Mouse (Mus musculus) limb, embryonic 14.5 days (tissue): ENCODE measurements around the gene Nr2c1. TPM values are rescaled to one million over a fixed set of nuclear protein-coding genes. Genes with fewer than 3 reads are reported as not detected.

ENCODE experiments used
- ATAC-seq: fragments of 200-750 bp; cut with Nextera tagmentation; 2 replicates; pipeline ENCODE4 v1.8.0; 2017; ENCODE audit warnings: low read depth, moderate number of reproducible peaks, moderate TSS enrichment; ENCODE audit not compliant: low FRiP score
- DNase-seq: peaks from one replicate; pipeline ENCODE4 v3.0.0-alpha.2; 2015; ENCODE audit warnings: low spot score
- H3K27ac ChIP-seq: fragments of 300-500 bp; sonication (generic); replicated peaks from 2 replicates; pipeline ENCODE4 v1.5.1; 2014; ENCODE audit warnings: low read depth, mild to moderate bottlenecking, low read length, moderate library complexity, mixed read lengths
- H3K27me3 ChIP-seq: fragments of 300-500 bp; sonication (generic); 2 replicates; pipeline ENCODE4 v1.6.1; 2014; ENCODE audit warnings: low read length, mixed read lengths; ENCODE audit not compliant: control insufficient read depth, insufficient read depth
- H3K36me3 ChIP-seq: fragments of 300-500 bp; sonication (generic); 2 replicates; pipeline ENCODE4 v1.6.1; 2014; ENCODE audit warnings: mild to moderate bottlenecking, low read length, moderate library complexity, mixed read lengths; ENCODE audit not compliant: control insufficient read depth, insufficient read depth
- H3K4me1 ChIP-seq: fragments of 300-500 bp; sonication (generic); 2 replicates; pipeline ENCODE4 v1.6.1; 2014; ENCODE audit warnings: antibody characterized with exemption, low read length, mixed read lengths; ENCODE audit not compliant: control insufficient read depth, insufficient read depth
- H3K4me2 ChIP-seq: fragments of 300-500 bp; sonication (generic); replicated peaks from 2 replicates; pipeline ENCODE4 v1.6.1; 2014; ENCODE audit warnings: low read depth, mild to moderate bottlenecking, low read length, moderate library complexity; ENCODE audit not compliant: severe bottlenecking
- H3K4me3 ChIP-seq: fragments of 300-500 bp; sonication (generic); replicated peaks from 2 replicates; pipeline ENCODE4 v1.5.1; 2014; ENCODE audit warnings: low read length
- H3K9ac ChIP-seq: fragments of 300-500 bp; sonication (generic); 2 replicates; pipeline ENCODE4 v1.6.1; 2014; ENCODE audit warnings: mild to moderate bottlenecking, low read depth, low read length, moderate library complexity; ENCODE audit not compliant: severe bottlenecking
- H3K9me3 ChIP-seq: fragments of 300-500 bp; sonication (generic); 2 replicates; pipeline ENCODE4 v1.6.1; 2016; ENCODE audit warnings: low read length; ENCODE audit not compliant: control insufficient read depth
- POLR2A ChIP-seq: fragments of 200-500 bp; IDR thresholded peaks from 2 replicates; pipeline ENCODE4 v1.8.0; 2012; ENCODE audit warnings: inconsistent platforms, mild to moderate bottlenecking, moderate library complexity, borderline replicate concordance; ENCODE audit not compliant: insufficient read depth, insufficient read length; ENCODE audit errors: extremely low read depth
- WGBS: fragments of 180-500 bp; shearing (Covaris S2); extraction: QIAGEN DNeasy Blood & Tissue Kit; methylation state at CpG from one replicate; pipeline ENCODE4 v1.1.7; 2014; 5-methylcytosine and 5-hydroxymethylcytosine counted together
- polyA plus RNA-seq, 2 experiments: library from polyadenylated mRNA; depleted of rRNA in 1 of 2; stranded (reverse) in 1 of 2; unstranded in 1 of 2; fragments of >200 nt; fragmentation: Nextera tagmentation in 1 of 2; extraction: Ambion mirVana in 1 of 2; gene quantifications; 2 replicates each; pipeline versions ENCODE4 v1.2.1 to v1.2.3; 2012 to 2014

Gene Nr2c1
- polyA plus RNA-seq, 2 experiments, result 7.9 to 11.5 TPM

DNA sequence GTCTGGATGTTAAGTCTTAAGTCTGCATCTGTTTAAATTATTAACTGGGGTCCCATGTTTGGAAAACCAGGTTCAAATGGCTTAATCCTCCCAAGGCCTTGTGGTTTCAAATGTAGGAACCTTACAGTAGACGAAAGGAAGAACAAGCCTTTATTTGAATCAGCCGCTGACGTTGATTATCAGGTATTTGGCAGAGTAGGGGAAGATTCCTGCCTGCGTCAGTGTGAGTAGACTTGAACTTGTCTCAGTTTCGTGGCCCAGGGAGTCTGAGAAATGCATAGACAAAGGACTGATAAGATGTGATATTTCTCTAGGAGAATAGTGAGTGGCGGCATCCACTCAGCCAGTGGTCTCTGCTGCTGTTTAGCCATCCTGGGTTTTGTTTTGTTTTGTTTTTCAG is 39.0 kb upstream of the Nr2c1 start:
- H3K4me1 ChIP-seq, result peaks cover 10% of the 10 kb centered on the region; the same call in 1 of the 2 replicates
- no peak for ATAC-seq
- no peaks in the 10 kb centered on the region for H3K9me3 ChIP-seq
- H3K4me2 ChIP-seq, result no peak overlapping the region
- H3K36me3 ChIP-seq, result 0 out of 2 replicates have a peak, but pooled peaks cover 9% of the 10 kb centered on the region
- H3K4me3 ChIP-seq, result no peak overlapping the region
- 92% methylated on average over 6 of the region's 6 CpGs for WGBS
- DNase-seq, result no peak
- H3K27ac ChIP-seq, result no peak overlapping the region
- H3K9ac ChIP-seq, result no peak overlapping the region
- no peaks in the 10 kb centered on the region for H3K27me3 ChIP-seq
- no peak for TF ChIP-seq POLR2A

- H3K9ac ChIP-seq, result no peak overlapping the region
- TF ChIP-seq POLR2A, result no peak
- H3K4me1 ChIP-seq, result peaks cover 12% of the 10 kb centered on the region; the same call in 1 of the 2 replicates
- DNase-seq (peak; percentile 44), ATAC-seq (peak; percentile 55; the same call in 1 of the 2 replicates)
- no peaks in the 10 kb centered on the region for H3K27me3 ChIP-seq
- WGBS, result 22% methylated on average over 9 of the region's 9 CpGs
- H3K9me3 ChIP-seq, result no peaks in the 10 kb centered on the region
- H3K4me3 ChIP-seq, result no peak overlapping the region
- 0 out of 2 replicates have a peak, but pooled peaks cover 1% of the 10 kb centered on the region for H3K36me3 ChIP-seq
- H3K27ac ChIP-seq, result no peak overlapping the region; the same call in 1 of the 2 replicates
- H3K4me2 ChIP-seq, result no peak overlapping the region
Measured at GRCm38 (mm10) chr10:94110834-94111754, 36.7 kb upstream of the Nr2c1 start.

GRCm38 (mm10) chr10:94112207-94112606 is 35.6 kb upstream of the Nr2c1 start:
- Histone ChIP-seq H3K9me3 (no peaks in the 10 kb centered on the region), H3K27ac (no peak overlapping the region), H3K9ac (no peak overlapping the region), H3K4me2 (no peak overlapping the region), H3K36me3 (no peaks in the 10 kb centered on the region), H3K4me1 (peaks cover 12% of the 10 kb centered on the region; the same call in 1 of the 2 replicates), H3K27me3 (no peaks in the 10 kb centered on the region), H3K4me3 (no peak overlapping the region)
- DNase-seq (no peak), ATAC-seq (no peak)
- 78% methylated on average over 3 of the region's 3 CpGs for WGBS
- TF ChIP-seq POLR2A, result no peak

DNA sequence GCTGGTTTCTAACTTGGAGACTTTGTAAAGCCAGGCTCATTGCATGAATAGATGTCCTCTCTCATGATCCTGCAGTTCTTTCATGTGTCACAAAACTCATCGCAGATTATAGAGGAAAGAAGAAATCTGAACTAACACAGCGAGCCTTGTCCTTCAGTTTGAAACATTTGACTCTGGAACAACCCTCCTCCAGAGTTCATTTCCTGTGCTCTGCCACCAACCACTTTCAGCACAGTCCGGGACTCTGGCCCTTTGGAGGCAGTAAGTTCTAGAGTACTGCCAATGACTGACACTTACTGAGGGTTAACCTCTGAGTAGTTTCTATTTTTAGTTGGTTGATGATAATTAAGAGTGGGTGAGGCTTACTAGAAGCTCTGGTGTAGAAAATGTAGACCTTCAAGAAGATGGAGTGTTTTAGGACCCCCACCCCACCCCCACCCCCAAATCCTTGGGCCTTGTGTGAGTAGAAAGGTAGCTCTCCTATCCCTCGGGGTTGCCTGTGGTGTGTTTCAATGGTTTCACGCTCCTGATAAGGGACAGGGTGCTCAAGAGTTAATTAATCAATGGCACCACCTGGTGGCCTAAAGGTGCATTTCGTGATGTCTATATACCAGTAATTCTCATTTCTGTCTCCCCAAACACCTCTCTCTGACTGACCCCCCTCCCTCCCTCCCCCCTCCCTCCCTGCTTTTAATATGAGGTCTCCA is 31.8 kb upstream of the Nr2c1 start:
- peak; percentile 78 for ATAC-seq
- 32% methylated on average over 6 of the region's 6 CpGs for WGBS

DNA sequence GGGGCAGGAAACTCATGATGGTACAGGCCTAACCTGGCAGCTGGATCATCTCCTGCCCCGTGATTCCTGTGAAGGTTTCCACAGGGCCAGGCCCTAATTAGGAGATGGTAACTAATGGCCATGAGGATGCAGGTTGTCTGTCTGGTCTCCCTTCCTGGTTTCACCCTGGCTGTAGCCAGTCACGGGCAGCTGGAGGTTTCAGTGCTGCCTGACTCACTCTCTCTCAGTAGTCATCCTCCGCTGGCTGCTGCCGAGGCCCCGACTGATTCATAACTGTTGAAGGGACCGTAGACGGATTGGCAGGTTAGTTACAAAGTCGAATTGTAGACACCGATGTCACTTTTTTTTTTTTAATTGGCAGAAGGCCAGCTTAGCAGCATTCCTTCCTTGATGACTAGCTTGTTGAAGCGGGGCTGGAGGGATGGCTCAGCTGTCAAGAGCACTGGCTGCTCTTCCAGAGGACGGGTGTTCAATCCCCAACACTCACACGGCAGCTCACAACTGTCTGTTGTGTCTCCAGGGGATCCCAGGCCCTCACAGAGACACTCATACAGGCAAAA is 31.0 kb upstream of the Nr2c1 start:
- ATAC-seq, result no peak
- H3K9ac ChIP-seq, result no peak overlapping the region
- peak; percentile 17 for DNase-seq
- peaks cover 5% of the 10 kb centered on the region; the same call in 1 of the 2 replicates for H3K4me1 ChIP-seq
- no peaks in the 10 kb centered on the region for H3K27me3 ChIP-seq
- WGBS, result 57% methylated on average over 12 of the region's 12 CpGs
- H3K9me3 ChIP-seq, result no peaks in the 10 kb centered on the region
- H3K4me3 ChIP-seq, result no peak overlapping the region
- TF ChIP-seq POLR2A, result no peak
- H3K36me3 ChIP-seq, result 0 out of 2 replicates have a peak, but pooled peaks cover 3% of the 10 kb centered on the region
- no peak overlapping the region for H3K27ac ChIP-seq
- no peak overlapping the region for H3K4me2 ChIP-seq

More for the DNA sequence above, 31.8 kb upstream of the Nr2c1 start:
- Histone ChIP-seq H3K27ac (no peak overlapping the region), H3K4me2 (0 out of 2 replicates have a peak overlapping the region, but pooled peaks have one; percentile 15), H3K4me1 (peaks cover 10% of the 10 kb centered on the region; the same call in 1 of the 2 replicates), H3K27me3 (no peaks in the 10 kb centered on the region), H3K9ac (no peak overlapping the region), H3K4me3 (no peak overlapping the region), H3K9me3 (no peaks in the 10 kb centered on the region), H3K36me3 (no peaks in the 10 kb centered on the region)
- DNase-seq, result peak; percentile 93
- TF ChIP-seq POLR2A, result no peak
